Mouse (Mus musculus): ENCODE results near the gene Rims1.

Rims1 gene

DNA sequence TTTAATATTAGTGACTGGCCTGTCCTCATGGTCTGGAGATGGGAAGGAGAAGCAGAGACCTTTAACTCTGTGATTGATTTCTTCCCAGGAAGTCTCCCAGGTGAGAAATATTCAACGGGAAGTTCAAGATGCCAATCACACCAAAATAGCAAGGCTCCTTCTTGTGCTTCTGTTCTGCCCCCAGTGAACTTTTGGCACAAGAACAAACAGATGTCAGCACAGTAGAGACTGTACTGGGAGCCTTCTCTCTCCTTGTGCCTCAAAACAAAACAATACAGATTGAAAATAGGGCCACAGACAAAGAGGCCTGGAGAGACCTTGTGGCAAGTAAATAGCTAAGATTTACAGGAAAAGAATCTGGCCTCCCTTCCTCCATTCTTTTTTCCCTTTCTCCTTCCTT lies 110.7 kb downstream of the Rims1 start:
- DNase-seq (ENCODE audit: low read depth, low spot score): no peak

DNA sequence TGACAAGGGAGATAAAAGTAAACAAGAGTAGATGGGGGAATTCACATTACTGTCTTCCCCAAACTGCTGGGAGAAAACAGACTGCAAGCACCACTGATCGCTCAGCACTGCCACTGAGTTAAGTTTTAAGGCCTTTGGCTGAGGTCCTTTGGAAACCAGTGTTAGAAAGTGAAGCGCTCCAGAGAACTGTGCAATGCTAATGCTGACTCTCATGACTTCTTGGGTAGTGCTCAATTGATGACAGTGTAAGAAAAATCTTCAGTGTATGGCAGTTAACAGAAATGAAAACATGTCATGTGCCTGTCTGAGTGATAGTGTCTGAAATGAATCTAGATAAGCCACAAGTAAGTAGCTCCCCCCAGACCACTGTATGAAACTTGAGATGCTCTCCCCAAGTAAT lies 111.3 kb downstream of the Rims1 start:
- DNase-seq (ENCODE audit: low read depth, low spot score): no peak

DNA sequence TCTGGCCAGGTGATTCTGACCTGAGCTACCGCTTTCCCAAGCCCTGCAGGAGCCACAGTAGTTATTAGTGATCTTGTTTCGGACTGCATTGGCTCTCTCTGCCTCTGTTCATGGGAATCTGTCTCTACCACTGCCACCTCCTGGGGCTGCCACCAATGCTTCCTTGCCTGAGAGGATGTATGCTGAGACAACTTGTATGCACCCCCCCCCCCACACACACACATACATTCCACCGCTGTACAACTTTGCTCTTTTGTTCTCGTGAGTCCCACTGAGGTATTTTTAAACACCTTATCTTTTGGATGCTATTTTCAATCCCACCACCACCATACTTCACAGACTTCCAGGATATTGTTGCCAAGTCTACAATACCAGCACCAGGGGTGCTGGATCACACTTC lies 122.3 kb downstream of the Rims1 start:
- DNase-seq (ENCODE audit: low read depth, low spot score): no peak

DNA sequence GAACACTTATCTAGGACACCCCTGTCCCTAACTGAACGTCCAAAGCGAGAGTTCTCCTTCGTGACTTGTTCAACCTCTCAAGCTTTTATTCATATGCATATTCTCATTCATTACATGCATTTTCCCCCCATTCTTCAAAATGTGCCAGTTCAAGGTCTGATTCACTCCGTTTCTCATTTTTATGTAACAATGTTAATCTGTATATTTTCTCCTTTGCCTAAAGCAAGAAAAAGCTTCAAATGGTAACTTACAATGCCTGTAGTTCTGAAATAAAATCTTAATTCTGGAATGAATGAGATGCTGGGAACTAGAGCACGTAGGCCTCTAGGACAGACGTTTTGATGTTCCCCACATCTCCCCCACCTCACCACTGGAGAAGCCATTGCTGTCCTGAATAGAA lies 141.6 kb downstream of the Rims1 start:
- DNase-seq (ENCODE audit: low read depth, low spot score): no peak

DNA sequence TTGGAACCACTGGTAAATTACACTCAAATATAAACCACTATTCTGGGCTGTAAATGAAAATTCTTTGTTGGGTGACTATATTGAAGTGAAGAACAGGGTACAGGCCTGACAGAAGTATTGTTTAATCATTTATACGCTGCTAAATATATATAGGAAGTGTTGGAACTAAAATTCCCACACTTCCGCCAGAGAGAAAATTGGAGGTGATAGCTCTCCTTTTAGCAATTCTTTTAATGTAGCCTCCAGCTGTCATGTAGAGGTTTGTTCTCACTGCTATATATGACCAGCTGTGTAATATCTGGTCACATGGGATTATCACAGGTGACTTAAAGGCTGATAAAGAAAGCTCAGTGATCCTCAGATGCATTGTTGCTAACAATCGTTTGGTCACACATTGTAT lies 144.0 kb downstream of the Rims1 start:
- no peak for DNase-seq (ENCODE audit: low read depth, low spot score)

DNA sequence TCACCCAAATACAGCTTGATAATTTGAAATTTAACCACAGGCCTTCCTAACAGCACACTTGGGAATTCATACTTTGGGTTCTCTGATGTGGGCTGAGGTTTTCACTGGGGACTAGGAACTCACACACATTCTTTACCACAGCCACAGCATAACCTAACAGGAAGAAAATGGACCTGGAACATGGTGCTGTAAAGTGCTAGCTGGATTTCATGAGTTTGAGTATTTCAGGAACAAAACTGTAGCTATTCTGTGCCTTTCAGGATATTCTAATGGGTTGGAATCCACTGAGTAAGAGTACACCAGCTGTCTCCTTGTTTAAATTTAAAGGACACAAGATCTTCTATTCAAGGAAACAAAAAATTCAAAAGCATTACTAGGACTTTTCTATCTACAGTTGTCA lies 149.8 kb downstream of the Rims1 start:
- no peak for DNase-seq (ENCODE audit: low read depth, low spot score)

DNA sequence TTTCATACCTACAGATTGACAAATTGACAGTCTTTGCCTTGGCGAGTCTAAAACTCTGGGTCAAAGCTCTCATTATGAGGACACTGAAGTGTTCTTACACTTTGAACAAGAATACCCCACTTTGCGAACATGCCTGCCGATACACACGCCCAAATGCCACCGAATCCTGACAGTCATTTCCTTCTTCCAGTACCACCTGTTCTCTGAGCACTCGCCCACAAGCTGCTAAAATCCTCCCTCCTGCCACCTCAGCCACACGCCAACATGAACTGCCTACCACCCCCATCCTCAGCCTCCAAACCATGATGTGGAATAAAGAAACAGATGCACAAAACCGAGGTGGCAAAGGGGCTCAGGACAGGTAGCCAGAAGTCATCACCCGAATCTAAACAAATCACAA lies 150.9 kb downstream of the Rims1 start:
- DNase-seq (ENCODE audit: low read depth, low spot score): no peak

DNA sequence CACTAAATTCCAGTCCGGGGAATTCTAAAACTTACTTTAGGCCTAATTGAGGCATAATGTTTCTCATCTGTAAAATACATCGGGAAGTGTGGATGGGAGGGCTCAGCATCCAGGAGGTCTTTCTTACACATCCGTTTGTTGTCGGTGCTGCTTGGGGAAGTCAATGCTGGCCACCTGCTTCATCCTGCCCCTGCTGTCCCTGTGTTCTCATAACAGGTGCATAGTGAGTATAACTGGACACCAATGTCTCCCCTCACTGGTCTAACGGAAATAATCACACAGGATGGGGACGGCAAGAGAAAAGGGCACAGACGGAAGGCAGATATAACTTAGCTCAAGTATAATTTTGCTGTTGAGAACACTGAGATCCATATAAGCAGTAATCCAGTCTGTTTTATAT lies 155.2 kb downstream of the Rims1 start:
- no peak for DNase-seq (ENCODE audit: low read depth, low spot score)

DNA sequence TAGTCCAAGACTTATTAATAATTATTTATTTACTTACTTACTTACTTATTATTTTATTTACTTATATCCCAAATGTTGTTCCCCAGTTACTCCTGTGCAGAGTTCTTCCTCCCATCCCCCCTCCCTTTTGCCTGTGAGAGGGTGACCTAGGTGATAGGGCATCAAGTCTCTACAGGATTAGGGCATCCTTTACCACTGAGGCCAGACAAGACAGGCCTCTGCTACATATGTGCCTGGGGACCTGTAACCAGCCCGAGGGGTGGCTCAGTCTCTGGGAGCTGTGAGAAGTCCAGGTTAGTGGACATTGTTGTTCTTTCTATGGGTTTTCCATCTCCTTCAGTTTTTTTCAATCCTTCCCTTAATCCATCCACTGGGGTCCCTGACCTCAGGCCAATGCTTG lies 156.4 kb downstream of the Rims1 start:
- DNase-seq (ENCODE audit: low read depth, low spot score): no peak

DNA sequence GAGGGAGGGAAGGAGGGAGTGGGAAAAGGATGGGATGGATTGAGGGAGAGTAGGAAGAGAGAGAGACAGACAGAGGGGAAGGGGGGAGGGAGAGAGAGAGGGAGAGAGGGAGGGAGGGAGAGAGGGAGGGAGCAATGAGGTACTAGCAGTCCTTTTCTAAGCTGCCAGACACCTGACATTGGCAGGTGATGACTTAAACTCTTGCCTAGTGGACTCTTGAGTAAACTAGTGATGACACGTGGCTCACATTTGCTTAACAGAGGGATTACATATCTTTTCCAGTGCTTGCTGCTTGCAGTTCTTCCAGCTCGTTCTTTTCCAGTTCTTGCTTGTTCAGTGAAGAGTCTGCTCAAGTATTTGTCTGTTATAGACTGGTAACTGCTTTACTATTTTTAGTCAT lies 160.5 kb downstream of the Rims1 start:
- DNase-seq (ENCODE audit: low read depth, low spot score): no peak

DNA sequence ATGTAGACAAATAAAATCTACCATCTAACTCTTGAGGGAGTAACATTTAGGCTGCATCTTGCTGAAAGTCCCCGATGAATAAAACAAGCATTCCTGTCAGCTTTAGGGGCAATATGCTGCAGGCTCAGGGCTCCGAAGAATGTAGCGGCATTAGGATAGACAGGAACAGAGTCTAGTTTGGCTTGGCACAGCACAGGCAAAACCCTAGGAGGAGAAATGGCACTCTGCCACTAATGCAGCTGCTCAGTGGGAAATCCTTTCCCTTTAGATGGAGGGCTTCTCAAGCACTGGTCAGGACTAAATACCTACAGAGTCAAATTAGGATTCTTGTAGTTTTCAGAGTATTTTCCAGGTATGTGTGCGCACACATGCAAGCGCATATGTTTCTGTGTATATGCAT lies 165.2 kb downstream of the Rims1 start:
- DNase-seq (ENCODE audit: low read depth, low spot score): no peak

DNA sequence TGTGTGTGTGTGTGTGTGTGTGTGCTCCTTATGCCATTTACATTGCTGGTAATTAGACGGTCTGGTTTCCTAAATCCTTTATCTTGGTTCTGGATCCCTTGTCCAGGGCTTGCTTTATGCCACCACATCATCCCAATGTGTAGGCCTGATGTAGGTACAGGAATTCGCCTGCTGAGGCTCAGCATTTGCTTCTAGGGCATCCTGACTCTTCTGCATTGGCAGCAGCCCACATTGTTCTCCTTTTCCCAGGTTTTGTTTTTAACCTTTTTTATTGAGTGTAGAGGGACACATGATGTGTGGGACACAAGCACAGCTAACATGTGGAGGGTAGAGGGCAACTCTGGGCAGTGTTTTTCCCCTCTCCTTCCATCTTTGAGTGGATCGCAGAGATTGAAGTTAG lies 166.1 kb downstream of the Rims1 start:
- DNase-seq (ENCODE audit: low read depth, low spot score): no peak

DNA sequence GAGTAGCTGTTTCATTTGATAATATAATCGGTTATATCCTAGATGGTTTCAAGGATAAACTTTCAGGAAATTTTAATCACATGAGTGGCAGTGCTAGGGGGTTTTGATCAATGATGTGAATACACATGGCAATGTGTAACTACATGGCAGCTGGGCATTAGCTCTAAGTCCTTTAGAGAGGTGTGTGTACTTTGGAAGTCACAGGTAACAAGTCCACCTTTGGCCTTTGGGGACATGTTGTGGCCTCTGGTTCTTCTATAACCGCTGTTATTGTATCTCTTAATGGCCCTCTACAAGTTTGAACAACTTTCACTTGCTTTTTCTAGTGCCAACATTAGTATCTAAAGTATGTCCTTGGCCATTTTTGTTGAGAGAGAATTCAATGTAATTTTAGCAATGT lies 171.9 kb downstream of the Rims1 start:
- no peak for DNase-seq (ENCODE audit: low read depth, low spot score)

DNA sequence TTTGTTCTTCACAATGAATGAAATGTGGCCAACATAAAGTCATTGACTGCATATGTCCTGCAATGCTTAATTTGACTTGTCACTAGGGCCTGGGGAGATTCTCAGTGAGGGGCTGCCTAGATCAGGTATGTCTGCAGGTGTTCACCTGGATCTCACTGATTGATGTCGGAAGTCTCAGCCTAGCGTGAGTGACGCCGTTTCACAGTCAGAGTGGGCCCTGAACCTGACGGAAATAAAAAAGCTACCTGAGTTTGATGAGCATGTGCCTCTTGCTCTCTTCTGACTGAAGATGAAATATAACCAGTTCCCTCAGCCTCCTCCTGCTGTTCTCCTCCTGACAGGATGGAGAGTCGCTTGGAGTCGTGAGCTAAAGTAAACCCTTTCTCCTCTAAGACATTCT lies 173.2 kb downstream of the Rims1 start:
- no peak for DNase-seq (ENCODE audit: low read depth, low spot score)

DNA sequence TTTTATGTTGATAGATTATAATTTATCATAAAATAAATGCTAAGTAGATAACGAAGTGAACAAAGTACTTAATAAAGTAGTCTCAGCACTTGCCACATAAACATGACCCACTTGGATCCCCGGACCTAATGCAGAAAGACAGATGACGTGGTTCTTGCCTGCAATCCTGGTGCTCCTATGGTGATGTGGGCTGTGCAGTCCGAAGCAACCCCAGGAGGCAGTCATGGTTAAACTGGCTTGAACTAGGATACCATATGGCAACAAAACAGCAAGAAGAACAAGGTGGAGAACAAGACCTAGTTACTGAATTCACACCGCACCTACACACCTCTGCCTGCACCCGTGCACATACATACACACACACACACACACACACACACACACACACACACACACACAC lies 173.8 kb downstream of the Rims1 start:
- DNase-seq (ENCODE audit: low read depth, low spot score): no peak

DNA sequence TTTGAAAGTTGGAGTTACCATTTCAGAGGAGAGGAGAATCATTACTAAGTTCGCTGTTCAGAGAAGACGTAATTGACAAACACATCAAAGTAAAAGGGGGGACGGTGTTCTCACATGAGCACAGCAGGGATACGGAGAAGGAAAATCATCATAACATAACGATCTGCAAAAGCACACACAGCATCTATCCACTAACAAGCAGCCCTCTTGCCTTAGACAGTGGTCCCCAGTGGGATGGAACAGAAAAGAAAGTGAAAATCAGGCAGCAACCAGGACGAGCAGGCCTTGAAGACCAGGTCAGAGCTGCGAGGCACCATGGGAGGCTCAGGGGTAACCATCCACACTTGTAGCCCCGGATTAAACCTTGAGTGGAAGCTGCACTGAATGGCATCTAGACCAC lies 176.8 kb downstream of the Rims1 start:
- no peak for DNase-seq (ENCODE audit: low read depth, low spot score)

DNA sequence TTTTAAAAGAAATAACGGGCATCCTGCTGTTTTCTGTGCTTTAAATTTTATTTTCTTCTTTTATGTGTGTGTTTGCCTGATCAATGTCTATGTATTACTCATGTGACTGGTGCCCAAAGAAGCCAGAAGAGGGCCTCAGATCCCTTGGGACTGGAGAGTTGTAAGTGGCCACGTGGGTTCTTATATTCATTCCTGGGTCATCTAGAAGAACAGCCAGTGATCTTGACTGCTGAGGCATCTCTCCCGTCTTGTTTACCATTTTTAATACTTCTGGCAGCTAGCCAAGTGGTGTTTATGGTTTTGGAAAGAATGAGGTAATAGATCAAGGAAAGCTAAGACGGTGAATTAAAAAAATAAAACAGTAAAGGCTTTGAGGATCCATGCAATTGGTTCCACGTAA lies 178.8 kb downstream of the Rims1 start:
- DNase-seq (ENCODE audit: low read depth, low spot score): no peak

DNA sequence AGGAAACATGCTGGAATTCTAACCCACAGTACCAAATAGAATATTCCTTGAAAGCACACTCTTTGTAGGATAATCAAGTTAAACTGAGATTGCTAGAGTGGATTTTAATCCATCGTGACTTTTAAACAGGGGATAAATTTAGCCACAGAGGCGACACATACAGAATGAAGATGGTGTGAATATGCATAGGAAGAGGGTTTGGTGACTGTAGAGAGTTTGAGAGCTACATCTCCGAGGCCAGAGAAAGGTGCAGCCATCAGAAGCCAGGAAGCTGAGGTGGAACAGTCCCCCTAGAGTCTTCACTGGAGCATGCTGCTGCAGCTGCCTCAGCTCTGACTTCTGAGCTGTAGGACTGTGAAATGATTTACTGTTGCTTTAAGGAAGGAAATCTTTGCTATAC lies 179.5 kb downstream of the Rims1 start:
- DNase-seq (ENCODE audit: low read depth, low spot score): no peak

DNA sequence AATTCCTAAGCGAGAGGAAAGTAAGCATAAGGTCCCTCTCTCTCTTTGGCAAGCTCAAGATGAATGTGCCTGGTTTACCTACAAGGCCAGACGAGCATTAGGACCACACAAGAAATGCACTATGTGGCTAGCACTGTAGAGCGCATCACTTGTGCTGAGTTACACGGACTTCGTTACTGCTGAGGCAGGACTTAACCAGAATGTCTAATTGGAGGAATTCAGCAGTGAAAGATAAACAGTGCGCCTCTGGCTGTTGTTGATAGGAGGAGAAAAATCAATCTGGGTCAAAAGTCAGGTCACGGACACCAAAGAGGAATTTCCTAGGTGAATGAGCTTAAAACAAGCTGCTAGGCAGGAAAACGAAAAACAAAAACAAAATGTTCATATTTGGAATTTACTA lies 185.0 kb downstream of the Rims1 start:
- no peak for DNase-seq (ENCODE audit: low read depth, low spot score)

DNA sequence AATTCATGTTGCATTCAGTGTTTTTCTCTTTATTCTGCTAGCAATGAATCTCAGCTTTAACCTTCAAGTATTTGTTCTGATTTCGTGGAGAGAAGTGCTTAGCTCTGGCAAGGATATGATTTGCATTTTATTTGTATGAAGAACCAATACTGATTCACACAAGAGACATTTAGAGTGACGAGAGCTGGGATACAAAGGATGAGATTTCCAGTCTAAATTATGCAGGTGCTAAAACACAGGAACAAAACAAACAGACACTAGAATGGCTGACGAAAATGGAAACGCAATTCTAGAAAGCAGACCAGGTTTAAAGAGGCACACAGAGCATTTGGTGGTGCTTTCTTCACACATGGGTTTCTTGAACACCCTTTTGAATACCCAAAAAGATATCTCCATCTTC lies 190.2 kb downstream of the Rims1 start:
- no peak for DNase-seq (ENCODE audit: low read depth, low spot score)

DNA sequence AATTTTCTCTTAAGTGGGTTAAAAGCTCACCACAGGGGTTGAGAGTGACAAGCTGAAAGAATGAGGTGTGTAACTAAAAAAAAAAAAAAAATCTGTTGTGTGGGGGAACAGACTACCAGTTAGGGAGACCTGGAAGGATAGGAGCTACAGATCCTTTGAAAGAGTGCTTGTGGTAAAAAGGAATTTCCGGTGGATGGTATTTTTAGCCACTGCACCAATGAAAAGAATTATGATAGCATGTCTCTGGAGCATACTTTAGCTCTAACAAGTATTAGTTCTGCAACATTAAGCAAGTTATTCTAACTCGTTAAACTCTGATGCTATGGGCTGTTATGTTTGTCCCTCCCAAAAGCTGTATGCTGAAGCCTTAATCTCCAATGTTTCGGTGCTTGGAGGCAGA lies 192.2 kb downstream of the Rims1 start:
- DNase-seq (ENCODE audit: low read depth, low spot score): no peak

DNA sequence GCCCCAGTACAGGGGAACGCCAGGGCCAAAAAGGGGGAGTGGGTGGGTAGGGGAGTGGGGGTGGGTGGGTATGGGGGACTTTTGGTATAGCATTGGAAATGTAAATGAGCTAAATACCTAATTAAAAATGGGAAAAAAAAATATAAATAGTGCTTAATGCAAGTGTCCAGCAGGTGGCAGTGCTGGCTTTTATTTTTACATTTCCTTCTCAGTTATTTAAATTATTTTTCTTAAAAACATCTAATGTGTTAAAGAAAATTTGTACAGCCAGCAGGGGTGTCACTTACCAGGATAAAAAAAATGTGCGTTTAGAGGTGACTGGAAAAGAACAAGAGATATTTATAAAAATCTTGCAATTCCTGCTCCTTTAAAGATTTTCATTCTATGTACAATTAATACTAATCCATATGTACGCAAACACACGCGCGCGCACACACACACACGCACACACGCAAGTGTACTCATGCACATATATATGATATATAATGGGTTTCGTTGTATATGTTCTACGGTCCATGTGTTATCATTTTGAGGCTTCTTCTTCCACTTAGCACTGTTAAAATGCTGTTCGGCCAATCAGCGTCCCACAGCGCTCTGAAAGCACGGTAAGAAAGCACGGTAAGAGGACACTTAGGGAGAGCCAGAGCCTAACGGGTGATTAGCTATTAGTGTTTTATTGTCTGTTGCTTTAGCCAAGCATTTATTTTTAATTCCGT lies 201.3 kb downstream of the Rims1 start:
- DNase-seq (ENCODE audit: low read depth, low spot score): no peak

DNA sequence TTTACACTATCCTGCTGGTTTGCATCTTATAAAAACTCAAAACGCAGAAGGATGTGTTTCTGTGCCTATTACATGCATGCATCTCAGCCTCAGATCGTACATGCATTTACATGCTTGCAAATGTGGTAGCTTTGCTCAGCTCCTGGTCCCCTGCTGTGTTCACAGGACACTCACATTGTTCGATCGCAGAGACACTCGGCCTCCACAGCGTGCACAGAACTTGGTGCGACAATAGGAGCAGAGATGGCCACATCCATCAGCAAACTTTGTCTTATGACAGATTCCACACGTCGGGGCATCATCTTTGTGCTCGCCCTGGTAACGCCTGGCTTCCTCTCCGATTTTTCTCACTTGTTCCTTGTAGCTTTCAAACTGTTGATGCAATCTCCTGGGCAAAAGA lies 209.6 kb downstream of the Rims1 start:
- DNase-seq (ENCODE audit: low read depth, low spot score): peak; percentile 6

DNA sequence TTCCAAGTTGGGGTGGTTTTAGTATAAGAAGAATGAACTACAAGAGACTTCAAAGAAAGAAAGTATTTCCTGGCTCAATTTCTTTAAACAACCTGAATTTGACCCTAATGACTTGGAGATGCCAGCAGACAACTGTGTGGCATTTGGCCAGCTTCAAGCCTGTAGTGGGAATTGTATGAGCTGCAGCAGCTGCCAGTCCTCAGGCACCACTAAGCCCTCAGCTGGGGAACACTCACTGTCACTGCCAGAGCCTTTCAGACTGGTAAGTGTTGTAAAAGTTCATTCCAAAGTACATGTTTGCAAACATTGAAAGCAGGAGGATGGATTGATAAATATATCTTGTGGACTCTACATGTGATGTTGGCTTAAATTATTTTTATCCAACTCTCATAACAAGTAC lies 211.0 kb downstream of the Rims1 start:
- no peak for DNase-seq (ENCODE audit: low read depth, low spot score)
